Mouse (Mus musculus): ENCODE results near the gene Arid4a. TPM values are rescaled to one million over a fixed set of nuclear protein-coding genes. Genes with fewer than 3 reads are reported as not detected.

The Arid4a gene
- polyA plus RNA-seq, 1 experiment, result 12.0 TPM

DNA sequence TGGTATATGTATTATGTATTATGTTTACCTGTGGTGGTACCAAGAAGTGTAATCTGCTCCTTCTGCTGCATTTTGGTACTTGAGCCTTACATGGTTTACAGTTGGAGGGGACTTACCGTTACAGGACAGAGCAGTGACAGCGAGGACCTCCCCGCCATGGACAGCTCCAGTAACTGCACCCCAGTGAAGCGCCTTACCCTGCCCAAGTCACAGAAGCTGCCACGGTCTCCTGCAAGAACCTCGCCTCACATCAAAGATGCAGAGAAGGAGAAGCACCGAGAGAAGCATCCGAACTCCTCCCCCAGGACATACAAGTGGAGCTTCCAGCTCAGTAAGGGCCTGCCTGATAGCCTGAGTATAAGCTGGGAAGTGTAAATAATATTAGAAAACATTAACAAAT lies 70.5 kb downstream of the Arid4a start:
- TF ChIP-seq GATA1 (IDR thresholded peaks at IDR 0.05; ENCODE audit: low read length), result no peak

DNA sequence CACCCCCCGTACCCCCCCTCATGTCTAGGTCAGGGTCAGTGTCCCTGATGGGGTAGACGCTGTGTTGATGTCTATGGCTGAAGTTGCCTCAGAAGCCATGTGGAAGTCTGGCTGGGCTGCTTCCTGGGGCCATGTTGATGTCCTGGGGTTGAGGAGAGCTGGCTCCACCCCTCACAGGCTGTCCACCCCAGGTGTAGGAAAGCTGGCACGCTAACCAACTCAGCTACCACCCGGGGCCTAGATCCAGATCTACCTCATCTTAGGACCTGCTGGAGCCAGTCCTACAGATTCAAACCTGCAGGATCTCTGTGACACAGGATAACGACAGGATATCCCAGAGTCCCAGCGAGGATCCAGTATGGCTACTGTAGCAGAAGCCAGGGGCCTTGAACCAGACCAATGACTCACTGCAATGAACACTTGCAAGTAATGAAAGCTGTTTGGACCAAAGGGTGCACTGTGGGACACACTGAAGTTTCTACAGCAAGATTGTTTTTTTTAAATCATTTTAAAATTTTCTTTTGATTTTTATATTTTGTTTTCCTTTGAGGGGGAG lies 91.5 kb downstream of the Arid4a start:
- no peak for TF ChIP-seq GATA1 (IDR thresholded peaks at IDR 0.05; ENCODE audit: low read length)

DNA sequence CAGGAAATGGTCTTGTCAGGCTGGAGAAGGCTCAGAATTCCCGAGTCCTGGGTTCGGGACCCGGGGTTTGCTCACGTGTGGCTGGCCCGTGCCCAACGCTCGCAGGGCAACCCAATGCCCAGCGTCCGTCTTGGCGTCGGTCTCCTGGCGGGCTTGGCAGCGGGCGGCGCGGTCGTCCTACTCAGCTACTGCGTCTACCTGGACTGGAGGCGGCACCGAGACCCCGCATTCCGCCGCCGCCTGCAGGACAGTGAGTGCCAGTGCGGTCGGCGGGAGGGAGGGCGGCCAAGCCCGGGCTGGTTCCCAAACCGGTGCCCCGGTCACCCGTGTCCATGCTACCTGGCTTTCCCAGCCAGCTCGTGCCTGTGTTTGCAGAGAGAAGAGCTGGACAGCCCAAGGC lies 95.5 kb downstream of the Arid4a start, which contains the start of gene Tomm20l:
Gene Tomm20l, plus strand, starts transcription at position 98 of the 400 bp plus-strand sequence.
- no peak for TF ChIP-seq GATA1 (IDR thresholded peaks at IDR 0.05; ENCODE audit: low read length)

DNA sequence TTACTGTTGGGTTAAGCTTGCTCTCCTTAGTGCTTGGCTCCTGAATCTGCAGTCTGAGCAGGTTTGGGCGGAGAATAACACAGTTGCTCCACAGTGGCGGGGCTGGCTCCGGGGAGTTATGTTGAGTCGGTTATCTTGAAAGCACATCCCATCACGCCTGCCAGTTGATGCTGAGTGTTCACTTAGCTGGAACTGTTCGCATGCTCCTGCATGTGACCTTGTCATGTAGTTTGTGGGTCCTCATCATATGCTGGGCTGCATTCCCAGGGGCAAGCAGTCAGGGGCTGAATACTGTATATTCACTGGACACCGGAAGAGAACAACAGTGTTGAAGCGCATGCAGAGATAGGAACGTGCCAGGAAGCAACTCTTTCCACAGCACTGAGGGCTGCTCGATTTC lies 97.3 kb downstream of the Arid4a start:
- no peak for TF ChIP-seq GATA1 (IDR thresholded peaks at IDR 0.05; ENCODE audit: low read length)

DNA sequence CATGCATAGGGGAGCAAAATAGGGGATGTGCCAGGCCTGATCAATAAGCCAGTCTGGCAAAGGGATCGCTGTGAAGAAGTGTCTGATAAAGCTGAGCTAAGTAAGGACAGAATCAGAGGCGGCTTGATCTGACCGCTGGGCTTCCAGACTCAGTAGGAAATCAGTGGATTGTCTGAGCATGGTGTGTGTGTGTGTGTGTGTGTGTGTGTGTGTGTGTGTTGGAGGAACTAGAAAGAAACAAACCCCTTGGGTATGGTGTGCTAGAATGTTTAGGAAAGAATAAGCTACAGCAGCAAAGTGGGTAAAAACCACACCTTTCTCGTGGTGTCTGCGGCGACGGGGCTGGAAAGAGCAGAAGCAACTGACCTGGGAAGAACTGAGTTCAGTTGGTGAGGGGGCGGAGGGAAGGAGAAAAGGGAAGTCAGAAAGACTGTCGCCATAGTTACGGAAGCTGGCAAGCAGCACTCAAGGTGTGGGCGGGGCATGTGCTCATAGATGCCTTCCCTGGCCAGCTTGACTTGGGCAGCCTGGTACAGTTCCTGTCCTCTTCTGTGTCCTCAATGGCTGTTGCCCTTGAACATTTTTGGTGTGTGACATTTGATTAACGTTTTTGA lies 98.0 kb downstream of the Arid4a start:
- TF ChIP-seq GATA1 (IDR thresholded peaks at IDR 0.05; ENCODE audit: low read length), result no peak

DNA sequence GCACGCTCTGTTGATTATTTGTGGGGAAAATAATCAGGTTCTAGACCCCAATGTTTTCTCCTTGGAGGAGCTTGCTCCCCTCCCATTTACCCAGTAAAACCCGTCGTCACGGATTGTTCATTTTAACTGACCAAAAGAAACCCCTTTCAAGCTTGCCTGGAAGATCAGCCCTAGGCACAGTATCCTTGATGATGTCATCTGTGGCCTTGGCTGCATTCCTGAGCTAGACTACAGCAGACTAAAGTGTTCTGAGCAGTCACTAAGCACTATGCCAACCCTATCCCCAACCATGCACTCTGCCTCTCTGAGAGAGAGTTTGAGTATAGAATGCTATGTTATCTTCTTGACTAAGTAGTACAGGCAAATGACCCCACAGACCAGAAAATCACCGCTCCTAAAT lies 100.6 kb downstream of the Arid4a start:
- no peak for TF ChIP-seq GATA1 (IDR thresholded peaks at IDR 0.05; ENCODE audit: low read length)

DNA sequence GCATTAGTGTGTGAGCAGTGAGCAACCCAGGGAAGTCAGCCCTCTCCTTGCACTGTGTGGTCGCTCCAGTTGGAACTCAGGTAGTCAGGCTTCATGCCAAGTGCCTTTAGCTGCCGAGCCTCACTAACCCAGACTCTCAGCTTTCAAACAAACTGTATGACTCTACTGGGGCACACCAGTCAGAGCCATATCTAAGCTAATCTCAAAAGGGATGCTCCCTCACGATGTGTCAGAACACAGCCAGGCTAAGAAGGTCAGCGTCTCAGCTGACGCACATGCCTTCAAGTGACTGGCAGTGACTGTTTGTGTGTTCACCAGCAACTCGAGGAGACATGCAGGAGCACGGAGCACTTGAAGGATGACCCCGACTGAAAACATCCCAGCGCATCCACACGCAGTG lies 106.9 kb downstream of the Arid4a start:
- no peak for TF ChIP-seq GATA1 (IDR thresholded peaks at IDR 0.05; ENCODE audit: low read length)

DNA sequence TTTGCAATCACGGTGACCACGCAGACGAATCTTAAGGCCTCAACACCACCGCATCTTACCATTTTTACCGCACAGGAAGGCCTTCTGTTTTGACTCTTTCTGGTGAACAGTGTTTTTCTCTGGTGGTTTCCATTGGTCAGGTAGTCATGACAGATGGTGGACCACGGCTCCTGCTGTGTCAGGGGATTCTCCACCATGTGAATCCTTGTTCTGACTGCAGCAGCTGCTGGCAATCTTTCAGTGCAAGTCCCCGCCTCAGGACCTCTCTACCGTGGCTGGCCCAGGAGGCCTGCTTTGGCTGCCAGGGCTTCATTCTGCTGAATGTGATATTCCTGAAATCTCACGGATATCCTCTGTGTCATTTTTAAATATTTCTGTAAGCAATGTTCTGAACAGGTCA lies 107.5 kb downstream of the Arid4a start:
- no peak for TF ChIP-seq GATA1 (IDR thresholded peaks at IDR 0.05; ENCODE audit: low read length)

DNA sequence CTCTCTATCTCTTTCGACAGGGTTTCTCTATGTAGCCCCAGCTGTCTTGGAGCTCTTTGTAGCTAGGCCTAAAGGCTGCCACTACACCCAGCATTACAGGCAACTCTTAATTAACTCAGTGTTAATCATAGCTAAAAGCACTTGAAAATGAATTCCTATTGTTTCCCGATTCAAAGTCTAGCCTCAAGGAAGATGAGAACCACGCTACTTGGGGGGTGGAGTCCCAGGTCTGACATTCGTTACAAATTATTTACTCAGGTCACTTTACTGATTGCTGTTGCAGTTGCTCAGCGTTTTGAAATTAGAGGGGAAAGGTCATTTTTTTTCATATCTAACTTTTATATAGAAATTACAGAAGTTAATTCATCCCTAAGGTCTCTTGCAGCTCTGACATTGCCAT lies 119.8 kb downstream of the Arid4a start:
- TF ChIP-seq GATA1 (IDR thresholded peaks at IDR 0.05; ENCODE audit: low read length), result no peak

DNA sequence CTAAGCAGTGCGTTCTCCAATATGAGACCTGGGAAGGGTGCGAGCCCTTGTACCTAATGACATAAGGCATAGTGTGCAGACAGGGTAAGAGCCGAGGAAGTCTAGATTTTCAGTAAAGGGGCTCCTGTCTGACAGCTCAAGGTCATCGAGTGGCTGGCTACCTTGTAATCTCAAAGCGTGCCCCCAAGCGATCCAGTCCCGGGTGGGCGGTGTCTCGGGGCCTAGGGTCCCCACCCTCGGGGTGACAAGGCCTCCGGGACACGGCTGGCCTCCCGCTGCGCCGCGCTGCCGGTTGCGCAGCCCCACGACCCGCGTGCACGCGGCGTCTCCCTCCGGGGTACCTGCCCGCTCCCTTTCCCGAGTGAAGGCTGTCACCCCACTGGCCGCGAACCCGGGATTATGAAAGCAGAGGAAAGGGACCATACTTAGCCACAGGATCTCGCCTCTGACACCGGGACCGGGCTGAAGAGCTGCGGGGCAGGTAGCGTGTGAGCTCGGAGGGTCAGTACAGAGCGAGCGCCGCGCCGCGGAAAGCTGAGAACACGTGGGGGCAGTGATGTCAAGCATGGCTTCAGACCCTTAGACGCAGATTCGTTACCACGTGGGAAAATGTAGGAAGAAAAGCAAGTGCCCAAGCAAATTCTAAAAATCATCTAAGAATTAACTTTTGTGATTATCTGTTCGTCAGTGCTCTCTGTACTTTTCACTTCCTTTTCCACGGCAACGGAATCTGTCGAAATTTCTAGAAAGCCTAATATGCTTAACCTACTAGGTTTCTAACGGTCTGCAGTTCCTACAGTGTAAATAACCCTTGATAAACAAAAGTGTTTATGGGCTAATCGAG lies 120.6 kb downstream of the Arid4a start, which contains the start of the genes Timm9 and 2700049A03Rik:
Gene Timm9, minus strand, starts transcription at position 555 of the 844 bp plus-strand sequence.
Gene 2700049A03Rik, plus strand, starts transcription at position 719 of the 844 bp plus-strand sequence.
- TF ChIP-seq GATA1 (IDR thresholded peaks at IDR 0.05; ENCODE audit: low read length), result no peak

DNA sequence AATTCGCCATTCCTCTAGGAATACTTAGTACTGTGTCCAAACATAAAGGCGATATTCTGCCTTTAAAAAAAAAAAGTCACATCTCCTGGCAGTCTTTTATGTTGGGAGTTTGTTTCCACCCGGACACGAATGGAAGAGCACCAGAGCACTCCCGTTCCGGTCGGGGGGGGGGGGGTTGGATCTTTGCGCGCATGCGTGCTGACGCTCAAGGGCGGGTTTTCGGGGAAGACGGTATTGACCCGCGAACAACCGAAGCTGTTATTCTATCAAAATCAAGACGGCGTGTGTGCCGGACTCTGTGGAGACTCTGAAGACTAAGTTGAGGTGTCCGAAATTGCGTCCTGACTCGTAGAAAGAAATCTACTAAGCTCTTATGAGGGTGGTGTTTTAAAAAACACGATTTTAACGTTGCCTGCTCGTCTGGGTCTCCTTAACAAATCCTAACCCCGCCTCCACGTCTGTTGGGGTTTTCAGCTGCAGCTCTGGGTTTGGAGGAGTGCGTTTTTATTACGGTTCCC lies 121.2 kb downstream of the Arid4a start:
- TF ChIP-seq GATA1 (IDR thresholded peaks at IDR 0.05; ENCODE audit: low read length), result no peak

DNA sequence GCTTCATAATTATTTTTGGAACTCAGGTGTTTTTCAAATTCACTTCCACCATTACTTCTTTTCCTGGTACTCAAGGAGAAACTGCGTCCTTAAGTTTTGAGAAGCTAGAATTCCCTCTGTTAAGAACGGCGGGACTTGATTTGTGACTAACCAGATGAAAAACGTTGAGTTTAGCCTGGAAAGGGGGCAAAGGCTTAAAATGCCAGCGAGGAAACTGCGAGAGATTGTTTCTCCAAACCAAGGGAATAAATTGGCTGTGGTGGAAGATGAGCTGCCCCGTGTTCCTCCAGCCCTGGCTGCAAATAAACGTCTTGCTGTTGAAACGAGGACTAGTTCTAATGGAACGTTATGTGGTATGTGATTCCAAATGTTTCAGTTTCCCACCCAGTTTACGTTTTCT lies 121.9 kb downstream of the Arid4a start:
- no peak for TF ChIP-seq GATA1 (IDR thresholded peaks at IDR 0.05; ENCODE audit: low read length)

DNA sequence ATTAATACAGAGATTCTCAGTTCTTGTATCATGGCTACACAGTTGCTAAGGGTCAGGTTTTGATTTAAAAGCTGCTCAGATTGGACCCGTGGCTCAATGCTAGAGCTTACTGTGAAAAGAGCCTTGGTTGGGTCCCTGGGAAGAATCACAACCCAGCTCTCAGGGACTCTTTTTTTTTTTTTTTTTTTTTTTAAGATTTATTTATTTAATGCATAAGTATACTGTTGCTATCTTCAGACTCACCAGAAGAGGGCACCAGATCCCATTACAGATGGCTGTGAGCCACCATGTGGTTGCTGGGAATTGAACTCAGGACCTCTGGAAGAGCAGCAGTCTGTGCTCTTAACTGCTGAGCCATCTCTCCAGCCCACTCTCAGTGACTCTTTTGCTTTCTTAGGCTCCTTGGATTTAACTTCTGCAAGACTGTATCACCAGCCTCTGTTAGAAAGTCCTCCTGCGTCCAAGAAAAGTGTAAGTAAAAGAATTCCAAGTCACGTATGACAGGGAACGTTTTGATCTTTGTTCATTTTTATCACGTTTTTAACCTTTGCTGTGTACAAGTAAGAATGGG lies 123.6 kb downstream of the Arid4a start:
- no peak for TF ChIP-seq GATA1 (IDR thresholded peaks at IDR 0.05; ENCODE audit: low read length)

DNA sequence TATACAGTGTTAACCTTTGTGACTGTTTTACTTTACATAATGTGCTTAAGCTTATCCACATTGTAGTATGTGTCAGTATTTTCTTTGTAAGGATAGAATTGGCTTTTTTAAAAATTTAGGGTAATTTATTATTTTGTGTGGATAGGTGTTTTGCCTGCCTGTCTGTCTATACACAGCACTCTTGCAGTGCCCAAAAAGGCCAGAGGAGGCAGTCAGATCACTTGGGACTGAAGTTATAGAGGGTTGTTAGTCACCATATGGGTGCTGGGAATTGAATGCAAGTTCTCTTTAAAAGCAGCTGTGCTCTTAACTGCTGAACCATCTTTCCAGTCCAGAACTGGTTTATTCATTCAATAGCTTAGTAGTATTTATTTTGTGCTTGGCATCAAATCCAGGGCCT lies 125.4 kb downstream of the Arid4a start:
- no peak for TF ChIP-seq GATA1 (IDR thresholded peaks at IDR 0.05; ENCODE audit: low read length)

DNA sequence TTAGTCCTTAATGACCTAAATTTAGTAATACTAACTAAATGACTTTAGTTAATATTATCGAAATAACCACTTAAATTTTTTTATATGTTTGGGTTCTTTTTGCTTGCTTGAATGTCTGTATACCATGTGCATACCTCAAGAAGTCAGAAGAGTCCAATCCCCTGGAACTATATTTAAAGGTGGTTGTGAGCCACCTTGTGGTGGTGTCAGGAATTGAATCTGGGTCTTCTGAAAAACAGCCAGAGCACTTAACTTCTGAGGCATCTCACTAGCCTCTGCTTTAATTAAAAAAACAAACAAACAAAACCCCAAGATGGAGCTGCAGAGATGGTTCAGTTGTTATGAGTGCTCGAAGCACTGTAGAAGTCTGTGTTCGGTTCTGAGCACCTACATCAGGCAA lies 131.9 kb downstream of the Arid4a start:
- TF ChIP-seq GATA1 (IDR thresholded peaks at IDR 0.05; ENCODE audit: low read length), result no peak

Other genes with a start within 250 kb of the Arid4a start
- 7.3 and 8.1 TPM in 2 replicates for gene Frmd6, start 190.5 kb upstream of the Arid4a start, polyA plus RNA-seq (2012)
- 3.0 and 3.1 TPM in 2 replicates for gene Actr10, start 78.1 kb upstream of the Arid4a start, polyA plus RNA-seq (2012)
- gene Psma3, start 41.4 kb upstream of the Arid4a start, polyA plus RNA-seq (2012), result 12.0 and 14.2 TPM in 2 replicates
- not detected in 2 replicates for gene Tomm20l, start 95.4 kb downstream of the Arid4a start, polyA plus RNA-seq (2012)
- 22.1 and 37.7 TPM in 2 replicates for gene Timm9, start 120.7 kb downstream of the Arid4a start, polyA plus RNA-seq (2012)
- gene 2700049A03Rik, start 120.9 kb downstream of the Arid4a start, polyA plus RNA-seq (2012), result 0.73 and 0.83 TPM in 2 replicates

Data from G1E-ER4 (cell line).